Comparison of ENCODE assay signal across 10 mouse cellular contexts in genomic region chr3:153720296-153720695, GRCm38 (mm10). TPM values are rescaled to one million over a fixed set of nuclear protein-coding genes. Genes with fewer than 3 reads are reported as not detected.
A peak's percentile ranks its signal among the peaks of the same experiment; 100 is the strongest.
DNase-seq lines count a peak whose midpoint lies in the region; ATAC-seq and TF ChIP-seq lines count a peak whose summit lies in the region.
"Had no signal": no experiment of that assay in that cellular context is flagged by ENCODE, and none has a peak within 500 bp of the region (broad histone marks: within the 10 kb centered on the region; RNA-seq: fewer than 3 reads in every experiment).

No protein-coding gene starts in this region.

- no peaks in the 10 kb centered on the region for H3K27me3 ChIP-seq in hindbrain, embryonic 13.5 days
- H3K27me3 ChIP-seq in hindbrain, embryonic 12.5 days = no peaks in the 10 kb centered on the region
- no peaks in the 10 kb centered on the region for H3K27me3 ChIP-seq in MEL (ENCODE audit: control insufficient read depth in 1 of 2, insufficient read depth in 2 of 2, low read length in 2 of 2)
- H3K27me3 ChIP-seq in embryonic facial prominence, embryonic 10.5 days (replicated peaks; ENCODE audit: low read depth, poor library complexity, severe bottlenecking) = no peaks in the 10 kb centered on the region
- H3K27me3 ChIP-seq in limb, embryonic 15.5 days = no peaks in the 10 kb centered on the region

- no peak for TF ChIP-seq CTCF in MEL (IDR thresholded peaks at IDR 0.05 in 2 of 3, conservative IDR thresholded peaks at IDR 0.05 in 1 of 3; ENCODE audit: control insufficient read depth in 1 of 3, insufficient read depth in 1 of 3, low read depth in 2 of 3, low read length in 3 of 3, poor library complexity in 1 of 3, severe bottlenecking in 1 of 3)

- H3K79me2 ChIP-seq in MEL (ENCODE audit: control insufficient read depth, insufficient read depth, low read length, poor library complexity) = peaks cover 51% of the 10 kb centered on the region

- no peak overlapping the region for H3K4me2 ChIP-seq in hindbrain, embryonic 13.5 days
- no peak overlapping the region for H3K4me2 ChIP-seq in hindbrain, embryonic 12.5 days (replicated peaks)
- H3K4me2 ChIP-seq in limb, embryonic 15.5 days = no peak overlapping the region
- H3K4me2 ChIP-seq: hindbrain, embryonic 14.5 days had no signal

- TF ChIP-seq EP300 in MEL (IDR thresholded peaks at IDR 0.05; ENCODE audit: low read depth in 1 of 2, low read length in 2 of 2) = peak; percentile 53 to 58; a peak in 3 of 4 replicates

- peaks cover 33% of the 10 kb centered on the region for H3K4me1 ChIP-seq in hindbrain, embryonic 13.5 days (replicated peaks)
- peaks cover 43% of the 10 kb centered on the region for H3K4me1 ChIP-seq in hindbrain, embryonic 12.5 days
- H3K4me1 ChIP-seq in MEL (ENCODE audit: control insufficient read depth in 1 of 2, insufficient read depth in 2 of 2, low read length in 2 of 2) = peaks cover 30 to 36% of the 10 kb centered on the region in 2 experiments
- peaks cover 92% of the 10 kb centered on the region for H3K4me1 ChIP-seq in embryonic facial prominence, embryonic 10.5 days
- H3K4me1 ChIP-seq in limb, embryonic 15.5 days = peaks cover 32% of the 10 kb centered on the region

- peak; percentile 60 for DNase-seq in MEL (ENCODE audit: low read depth, low spot score)
- DNase-seq in embryonic facial prominence, embryonic 10.5 days (ENCODE audit: low spot score) = no peak
- no peak for DNase-seq in left cerebral cortex, postnatal 36 days (ENCODE audit: low spot score in 2 of 2)
- DNase-seq in retina, postnatal 1 day = no peak
- DNase-seq: cerebellum, adult 18-20 months; gastrocnemius, adult 2 months had no signal

- H3K4me3 ChIP-seq in hindbrain, embryonic 13.5 days = no peak overlapping the region
- H3K4me3 ChIP-seq in hindbrain, embryonic 12.5 days = no peak overlapping the region
- H3K4me3 ChIP-seq in MEL (ENCODE audit: control insufficient read depth in 1 of 2, insufficient read depth in 1 of 2, low read depth in 2 of 2, low read length in 2 of 2) = peak overlapping the region; percentile 25 to 44
- H3K4me3 ChIP-seq in embryonic facial prominence, embryonic 10.5 days = peak overlapping the region; percentile 25
- H3K4me3 ChIP-seq in limb, embryonic 15.5 days = no peak overlapping the region
- H3K4me3 ChIP-seq: gastrocnemius, adult 2 months had no signal

- H3K27ac ChIP-seq in hindbrain, embryonic 13.5 days = 0 out of 2 replicates have a peak overlapping the region, but pooled peaks have one; percentile 48
- H3K27ac ChIP-seq in hindbrain, embryonic 12.5 days = no peak overlapping the region
- peak overlapping the region; percentile 82 for H3K27ac ChIP-seq in MEL (ENCODE audit: control insufficient read depth, low read depth, low read length)
- H3K27ac ChIP-seq in embryonic facial prominence, embryonic 10.5 days (replicated peaks) = peak overlapping the region; percentile 79
- 0 out of 2 replicates have a peak overlapping the region, but pooled peaks have one; percentile 6 for H3K27ac ChIP-seq in limb, embryonic 15.5 days
- H3K27ac ChIP-seq: gastrocnemius, adult 2 months; hindbrain, embryonic 14.5 days had no signal

- WGBS in hindbrain, embryonic 13.5 days = 73% methylated on average over 3 of the region's 3 CpGs
- WGBS in hindbrain, embryonic 12.5 days = 53% methylated on average over 3 of the region's 3 CpGs
- WGBS in embryonic facial prominence, embryonic 10.5 days = 48% methylated on average over 3 of the region's 3 CpGs
- 28% methylated on average over 3 of the region's 3 CpGs for WGBS in limb, embryonic 15.5 days

- H3K9me3 ChIP-seq in hindbrain, embryonic 13.5 days = no peaks in the 10 kb centered on the region
- H3K9me3 ChIP-seq in hindbrain, embryonic 12.5 days (replicated peaks) = no peaks in the 10 kb centered on the region
- H3K9me3 ChIP-seq in MEL (replicated peaks; ENCODE audit: insufficient read depth, low read length) = no peaks in the 10 kb centered on the region
- no peaks in the 10 kb centered on the region for H3K9me3 ChIP-seq in embryonic facial prominence, embryonic 10.5 days
- H3K9me3 ChIP-seq in limb, embryonic 15.5 days = no peaks in the 10 kb centered on the region

- intact Hi-C loops in left cerebral cortex, postnatal 36 days (cut with DNase I) = no loop called here

- peak overlapping the region; percentile 8; the same call in 1 of the 2 replicates for H3K9ac ChIP-seq in hindbrain, embryonic 13.5 days
- H3K9ac ChIP-seq in hindbrain, embryonic 12.5 days = no peak overlapping the region
- H3K9ac ChIP-seq in MEL (ENCODE audit: control insufficient read depth, low read depth, low read length, poor library complexity, severe bottlenecking) = peak overlapping the region; percentile 73
- H3K9ac ChIP-seq in limb, embryonic 15.5 days = no peak overlapping the region
- H3K9ac ChIP-seq: hindbrain, embryonic 14.5 days had no signal

- no peak for ATAC-seq in hindbrain, embryonic 13.5 days (ENCODE audit: low FRiP score)
- no peak for ATAC-seq in hindbrain, embryonic 12.5 days (ENCODE audit: low FRiP score)
- no peak for ATAC-seq in limb, embryonic 15.5 days (ENCODE audit: insufficient number of reproducible peaks, low FRiP score, low TSS enrichment, low read depth)

- no peak for TF ChIP-seq RAD21 in MEL (IDR thresholded peaks at IDR 0.05; ENCODE audit: low read depth, low read length)

- no peaks in the 10 kb centered on the region for H3K36me3 ChIP-seq in hindbrain, embryonic 13.5 days
- H3K36me3 ChIP-seq in hindbrain, embryonic 12.5 days = no peaks in the 10 kb centered on the region
- peaks cover 0 to 43% of the 10 kb centered on the region in 2 experiments; a peak in 2 of 4 replicates for H3K36me3 ChIP-seq in MEL (ENCODE audit: control insufficient read depth in 1 of 2, insufficient read depth in 2 of 2, low read length in 2 of 2)
- H3K36me3 ChIP-seq in embryonic facial prominence, embryonic 10.5 days (replicated peaks) = 0 out of 2 replicates have a peak, but pooled peaks cover 3% of the 10 kb centered on the region
- H3K36me3 ChIP-seq in limb, embryonic 15.5 days = no peaks in the 10 kb centered on the region

- no peak for TF ChIP-seq POLR2A in MEL (IDR thresholded peaks at IDR 0.05; ENCODE audit: control insufficient read depth in 1 of 2, insufficient read depth in 1 of 2, low read depth in 1 of 2, low read length in 2 of 2, poor library complexity in 1 of 2)

TF ChIP-seq in MEL, 35 proteins besides CTCF, POLR2A, EP300 and RAD21:
- peak; percentile 44; the same call in 1 of the 2 replicates for TF ChIP-seq ETS1 (IDR thresholded peaks at IDR 0.05; ENCODE audit: low read depth, low read length)
- TF ChIP-seq HCFC1 (IDR thresholded peaks at IDR 0.05; ENCODE audit: low read depth, low read length) = 0 out of 2 replicates have a peak, but pooled peaks have one; percentile 22
- 0 out of 2 replicates have a peak, but pooled peaks have one; percentile 44 for TF ChIP-seq TCF12 (IDR thresholded peaks at IDR 0.05; ENCODE audit: low read depth, low read length)
- TF ChIP-seq POLR2AphosphoS2 (IDR thresholded peaks at IDR 0.05; ENCODE audit: low read length) = no peak
- peak; percentile 56; the same call in 1 of the 2 replicates for TF ChIP-seq GATA1 (IDR thresholded peaks at IDR 0.05; ENCODE audit: low read depth, low read length)
- no peak for TF ChIP-seq RCOR1 (IDR thresholded peaks at IDR 0.05; ENCODE audit: low read depth, low read length)
- 0 out of 2 replicates have a peak, but pooled peaks have one; percentile 31 for TF ChIP-seq ZMIZ1 (IDR thresholded peaks at IDR 0.05; ENCODE audit: low read depth, low read length)
- TF ChIP-seq MYB (IDR thresholded peaks at IDR 0.05; ENCODE audit: low read depth, low read length) = no peak
- TF ChIP-seq GABPA (IDR thresholded peaks at IDR 0.05; ENCODE audit: low read depth, low read length) = no peak
- TF ChIP-seq USF1 (IDR thresholded peaks at IDR 0.05; ENCODE audit: low read depth, low read length) = no peak
TF ChIP-seq in MEL: peak in this region for 5.

RNA-seq across cellular contexts. Expression of gene St6galnac3, which starts 4.7 kb away (rescaled TPM):
- 28.3 and 30.3 TPM in 2 replicates for polyA plus RNA-seq in hindbrain, embryonic 13.5 days (2015; fragmentation: Nextera tagmentation; extraction: Ambion mirVana)
- polyA plus RNA-seq in hindbrain, embryonic 12.5 days (2016; fragmentation: Nextera tagmentation; extraction: Ambion mirVana) = 31.7 and 40.8 TPM in 2 replicates
- total RNA-seq in MEL (2012; rRNA removed) = 7.8 and 10.0 TPM in 2 replicates
- 10 to 100 TPM in 1 of 2 experiments, not detected in 1; 11.4 TPM for polyA plus RNA-seq in MEL (2012; ENCODE audit: insufficient read depth in 1 of 2, insufficient read length in 2 of 2, low read depth in 1 of 2, low replicate concordance in 2 of 2, missing spikeins in 1 of 2)
- polyA plus RNA-seq in embryonic facial prominence, embryonic 10.5 days (2016; fragmentation: Nextera tagmentation; extraction: Ambion mirVana) = 54.1 and 55.1 TPM in 2 replicates
- polyA plus RNA-seq in limb, embryonic 15.5 days (2015; fragmentation: Nextera tagmentation; extraction: Ambion mirVana) = 33.5 and 35.7 TPM in 2 replicates
- total RNA-seq in left cerebral cortex, postnatal 36 days (2021) = 10 to 100 TPM; 16.9 to 20.2 TPM

Comparison
In these comparisons a context has a peak if more than half of its experiments do, and no peak if none do; other contexts are left out.
1. H3K9ac ChIP-seq: peak in hindbrain, embryonic 13.5 days (single experiment) and MEL (single experiment); none in hindbrain, embryonic 12.5 days (single experiment) and limb, embryonic 15.5 days (single experiment).
2. H3K4me3 ChIP-seq: peak in MEL (2 of 2) and embryonic facial prominence, embryonic 10.5 days (single experiment); none in hindbrain, embryonic 13.5 days (single experiment), hindbrain, embryonic 12.5 days (single experiment) and limb, embryonic 15.5 days (single experiment).